Mouse (Mus musculus) right cerebral cortex, adult 18-20 months (tissue): ENCODE measurements around the gene Ncoa6.

Experiments used
- DNase-seq: peaks from one replicate; pipeline ENCODE4 v3.0.0; 2022; ENCODE audit warnings: mixed read lengths

Ncoa6 gene

GRCm38 (mm10) chr2:155436445-155436844 lies 37.2 kb downstream of the Ncoa6 start:
- no peak for DNase-seq

DNA sequence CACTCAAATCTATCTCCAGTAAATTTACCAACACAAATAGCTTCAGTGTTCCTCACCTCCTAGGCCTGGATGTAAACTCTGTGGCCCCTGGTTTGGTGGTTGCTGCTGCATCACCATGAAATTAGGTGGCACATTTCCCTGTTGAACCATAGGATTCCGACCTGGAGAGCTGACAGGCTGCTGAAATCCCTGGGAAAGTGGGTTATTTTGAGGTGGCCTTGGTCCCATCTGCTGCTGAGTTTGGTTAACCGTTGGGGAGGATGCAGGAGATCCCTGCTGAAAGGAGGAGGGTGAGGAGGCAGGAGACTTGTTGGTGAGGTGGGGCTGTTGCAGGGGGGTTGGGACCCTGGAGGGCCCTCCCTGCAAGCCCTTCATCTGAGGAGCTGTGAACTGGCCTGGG lies 52.8 kb downstream of the Ncoa6 start:
- DNase-seq = no peak

DNA sequence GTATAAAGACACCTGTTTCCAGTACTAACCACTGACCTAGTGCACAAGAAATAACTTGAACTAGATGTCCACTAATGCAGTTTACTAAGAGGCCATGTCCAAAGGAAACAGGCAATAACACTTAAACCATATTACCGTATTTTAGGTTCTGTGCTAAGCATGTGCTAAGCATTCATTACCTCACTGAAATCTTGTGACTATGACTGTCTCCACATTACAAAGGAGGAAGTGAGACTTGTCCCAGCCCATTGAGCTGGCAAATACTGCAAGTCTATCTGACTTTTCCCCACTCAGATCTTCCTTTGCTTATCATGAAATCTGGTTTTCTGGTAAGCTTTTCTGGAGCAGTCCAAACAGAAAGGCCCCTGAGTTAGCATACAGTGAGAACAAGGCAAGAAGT lies 69.1 kb downstream of the Ncoa6 start:
- DNase-seq = no peak

GRCm38 (mm10) chr2:155401926-155402325 lies 71.8 kb downstream of the Ncoa6 start:
- no peak for DNase-seq

DNA sequence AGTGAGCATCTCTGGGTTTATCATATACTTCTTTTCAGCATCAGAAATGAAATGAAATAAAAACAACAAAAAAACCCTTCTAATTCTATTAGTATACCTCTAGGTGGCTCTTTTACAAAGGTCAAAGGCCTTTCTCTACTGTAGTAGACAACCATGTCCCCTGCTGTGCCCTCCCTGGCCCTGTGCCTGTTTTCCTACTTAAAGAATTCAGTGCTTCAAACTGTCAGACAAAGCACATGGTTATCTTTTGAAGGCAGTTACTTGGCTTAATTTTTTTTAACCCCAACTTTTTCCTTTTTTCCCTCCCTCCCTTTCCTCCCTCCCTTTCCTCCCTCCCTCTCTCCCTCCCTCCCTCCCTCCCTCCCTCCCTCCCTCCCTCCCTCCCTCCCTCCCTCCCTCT lies 73.4 kb downstream of the Ncoa6 start:
- no peak for DNase-seq

DNA sequence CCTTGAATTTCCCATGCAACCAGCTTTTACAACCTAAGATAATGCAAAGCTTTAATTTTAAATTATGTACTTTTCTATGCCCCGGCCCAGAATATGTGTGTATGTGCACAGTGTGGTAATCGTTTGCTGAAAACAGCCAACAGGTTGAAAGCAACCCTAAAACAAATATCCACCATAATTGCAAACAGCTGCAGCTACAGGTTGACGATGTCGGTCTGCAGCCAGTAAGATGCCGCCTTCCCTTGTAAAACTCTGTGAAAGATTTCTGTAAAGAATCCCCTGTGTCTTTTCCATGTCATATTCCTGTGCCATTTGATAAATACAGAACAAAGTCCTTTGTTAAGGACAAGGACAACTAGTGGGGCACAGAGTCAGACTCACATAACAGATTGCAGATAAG lies 79.1 kb downstream of the Ncoa6 start:
- no peak for DNase-seq

DNA sequence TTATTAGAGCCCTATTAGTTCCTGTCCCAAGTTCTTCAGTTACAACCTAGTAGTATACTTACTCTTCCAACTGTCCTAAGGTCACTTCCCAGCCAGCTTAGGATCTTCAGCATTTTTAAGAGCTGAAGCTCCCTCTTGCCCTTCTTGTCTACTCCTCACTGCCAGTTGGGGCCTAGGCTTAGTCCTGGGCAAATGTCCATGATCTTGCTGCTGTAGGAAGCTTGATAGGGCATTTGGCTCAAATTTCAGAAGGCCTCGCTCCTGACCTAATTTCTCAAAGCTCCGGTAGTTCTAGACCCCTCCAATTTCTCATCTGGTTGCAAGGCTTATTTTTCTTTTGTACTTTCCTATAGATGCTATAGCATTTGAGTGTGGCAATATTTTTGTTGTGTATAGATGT lies 85.1 kb downstream of the Ncoa6 start:
- DNase-seq = no peak

DNA sequence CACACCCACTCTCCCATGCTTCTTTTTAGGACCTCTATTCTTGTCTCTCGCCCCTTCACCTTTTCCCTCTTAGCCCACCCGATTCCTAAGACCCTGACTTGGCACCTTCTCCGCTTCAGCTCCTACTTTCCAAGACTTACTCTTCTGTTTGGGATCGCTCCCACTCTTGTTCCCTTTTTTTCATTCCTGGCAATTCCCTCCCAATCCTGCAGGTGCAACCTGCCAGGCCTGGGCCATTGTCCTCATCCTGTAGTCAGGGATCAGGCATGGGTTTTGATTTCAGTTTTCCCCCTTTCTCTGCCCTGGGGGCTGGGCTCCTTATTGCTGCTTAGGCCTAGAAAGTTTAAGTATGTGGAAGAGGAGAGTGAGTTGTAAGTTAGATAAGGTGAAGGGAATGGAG lies 86.6 kb downstream of the Ncoa6 start:
- no peak for DNase-seq

- peak; percentile 57 for DNase-seq
These were observed 87.2 kb downstream of the Ncoa6 start for GRCm38 (mm10) chr2:155386534-155386899.

DNA sequence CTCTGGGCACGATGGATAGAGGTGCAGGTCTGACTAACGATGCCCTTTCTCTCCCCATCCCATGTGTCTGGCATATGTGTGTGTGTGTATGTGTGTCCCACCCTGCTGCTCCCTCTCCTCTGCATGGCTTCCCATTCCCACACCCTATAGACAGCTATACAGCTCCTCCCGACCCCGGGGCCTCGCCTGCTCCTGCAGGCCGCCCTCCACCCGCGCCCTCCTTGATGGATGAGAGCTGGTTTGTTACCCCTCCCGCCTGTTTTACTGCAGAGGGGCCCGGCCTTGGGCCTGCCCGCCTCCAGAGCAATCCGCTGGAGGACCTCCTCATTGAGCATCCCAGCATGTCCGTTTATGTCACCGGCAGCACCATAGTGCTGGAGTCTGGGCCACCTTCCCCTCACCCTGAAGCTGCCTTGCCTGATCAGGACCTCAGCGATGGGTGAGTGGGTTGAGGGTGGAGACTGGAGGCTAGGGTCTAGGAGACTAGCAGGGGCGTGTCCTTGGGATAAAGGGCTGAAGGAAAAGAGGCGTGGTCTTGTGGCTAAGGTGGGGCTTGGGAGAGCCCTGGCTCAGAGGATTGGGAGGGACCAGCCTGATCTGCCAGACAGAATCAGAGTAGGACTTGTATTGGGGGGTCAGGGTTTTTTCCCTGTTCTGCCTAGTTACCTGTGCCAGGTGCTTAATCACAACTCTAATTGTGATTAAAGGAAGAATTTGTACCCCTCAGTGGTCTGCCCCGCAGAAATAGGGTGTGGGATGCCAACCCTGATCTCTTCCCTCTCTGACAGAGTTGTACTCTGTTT lies 87.8 kb downstream of the Ncoa6 start:
- no peak for DNase-seq

DNA sequence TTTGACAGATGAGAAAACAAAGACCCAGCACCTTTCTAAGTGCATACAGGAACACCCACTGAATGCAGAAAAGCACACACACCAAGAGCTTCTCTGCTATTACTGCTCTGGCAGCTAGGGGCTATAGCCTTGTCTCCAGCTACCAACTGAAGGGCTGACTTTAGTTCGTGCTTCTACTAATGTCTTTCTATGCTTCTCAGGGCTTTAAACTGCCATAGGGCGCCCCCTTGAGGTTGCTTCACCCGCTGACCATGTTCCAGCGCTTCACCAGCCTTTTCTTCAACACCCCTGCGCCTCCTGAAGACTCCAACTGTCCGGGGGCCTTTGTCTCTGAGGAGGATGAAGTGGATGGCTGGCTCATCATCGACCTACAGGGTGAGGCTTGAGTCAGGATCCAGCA lies 88.6 kb downstream of the Ncoa6 start:
- peak; percentile 78 for DNase-seq

DNA sequence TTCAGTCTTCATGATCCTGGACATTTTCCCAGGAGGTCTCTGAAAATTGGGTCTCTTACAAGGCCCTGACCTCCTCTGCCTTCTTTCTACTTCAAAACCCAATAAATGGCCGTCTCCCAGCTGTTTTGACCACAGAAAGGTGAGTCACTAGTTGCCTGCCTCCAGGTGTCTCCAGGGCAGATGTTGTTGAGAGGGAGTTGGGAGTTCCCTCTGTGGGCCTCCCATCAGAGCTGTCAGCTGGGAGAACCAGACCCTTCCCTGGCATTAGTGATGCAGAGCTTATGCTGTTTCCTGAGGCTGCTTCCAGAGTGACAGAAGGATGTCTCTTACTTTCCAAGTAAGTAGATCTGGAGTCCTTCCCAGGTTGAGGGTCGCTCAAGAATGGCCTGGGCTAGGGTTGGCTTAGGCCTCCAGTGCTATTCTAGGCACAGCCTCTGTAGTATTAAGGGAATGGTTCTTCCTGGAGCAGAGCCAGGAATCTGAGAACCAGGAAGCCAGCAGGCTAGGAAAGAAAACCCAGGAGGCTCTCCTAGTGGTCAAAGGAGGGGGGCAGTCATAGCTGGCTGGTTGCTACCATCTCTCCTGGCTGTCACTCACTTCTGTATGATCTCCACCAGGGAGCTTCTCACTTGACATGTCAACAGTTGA lies 90.8 kb downstream of the Ncoa6 start:
- DNase-seq = peak; percentile 35

- DNase-seq = no peak
These were observed 91.4 kb downstream of the Ncoa6 start for GRCm38 (mm10) chr2:155382332-155382700.

GRCm38 (mm10) chr2:155381643-155382331 lies 91.9 kb downstream of the Ncoa6 start:
- DNase-seq = peak; percentile 98

DNA sequence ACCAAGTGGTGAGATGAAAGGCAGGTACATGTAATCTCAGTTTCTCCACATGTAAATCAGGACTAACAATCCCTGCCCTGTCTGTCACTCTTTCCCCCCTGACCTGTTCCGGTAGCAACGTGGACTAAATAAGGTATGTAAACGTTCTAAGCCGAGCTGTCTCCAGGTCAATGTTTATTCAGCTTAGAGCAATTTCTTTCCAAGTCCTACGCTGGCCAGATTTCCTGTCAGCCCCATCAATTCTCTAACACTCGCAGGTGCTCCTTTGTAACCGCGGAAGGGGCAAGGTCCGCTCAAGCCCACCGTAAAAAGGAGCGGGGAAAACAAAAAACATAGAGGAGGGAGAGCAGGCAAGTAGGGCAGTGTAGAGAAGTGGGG lies 92.6 kb downstream of the Ncoa6 start:
- no peak for DNase-seq

DNA sequence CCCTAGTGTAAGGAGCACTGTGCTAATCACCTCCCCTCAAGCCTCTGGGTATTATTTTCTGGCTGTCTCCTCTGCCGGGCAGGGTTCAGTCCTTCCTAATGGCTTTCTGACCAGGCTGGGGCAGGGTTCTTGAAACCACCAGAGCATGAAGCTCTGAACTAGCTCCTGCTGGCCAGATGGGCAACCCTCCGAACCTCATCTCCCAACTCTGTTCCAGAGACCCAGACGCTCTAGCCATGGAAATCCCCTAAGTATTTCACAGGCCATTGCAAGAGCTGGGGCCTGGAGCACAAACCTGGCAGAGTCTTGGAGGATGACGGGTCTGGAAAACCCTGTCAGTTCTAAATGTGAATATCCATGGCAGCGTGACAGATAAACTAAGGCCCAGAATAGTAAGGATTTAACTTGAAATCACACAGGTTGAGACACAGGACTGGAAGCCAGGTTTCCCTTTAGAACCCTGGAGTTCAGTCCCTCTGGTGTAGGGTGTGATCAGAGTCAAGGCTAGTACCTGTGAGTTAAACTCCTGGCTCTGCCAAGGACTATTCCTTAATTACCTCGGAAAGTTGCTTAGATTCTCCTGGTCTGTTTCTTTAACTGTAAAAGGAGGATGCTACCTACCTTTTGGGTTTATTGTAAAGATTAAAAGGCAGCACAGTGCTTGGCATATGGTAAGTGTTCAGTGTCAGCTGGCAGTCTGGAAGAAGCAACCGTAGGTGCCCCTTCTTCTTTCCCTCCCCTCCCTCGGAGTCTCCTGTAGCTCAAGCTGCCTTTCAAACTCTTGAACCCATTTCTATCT lies 93.2 kb downstream of the Ncoa6 start, which contains the start of gene Trp53inp2:
TSS of gene Trp53inp2 (plus strand) at position 799 of the 799 bp plus-strand sequence.
- DNase-seq = no peak

DNA sequence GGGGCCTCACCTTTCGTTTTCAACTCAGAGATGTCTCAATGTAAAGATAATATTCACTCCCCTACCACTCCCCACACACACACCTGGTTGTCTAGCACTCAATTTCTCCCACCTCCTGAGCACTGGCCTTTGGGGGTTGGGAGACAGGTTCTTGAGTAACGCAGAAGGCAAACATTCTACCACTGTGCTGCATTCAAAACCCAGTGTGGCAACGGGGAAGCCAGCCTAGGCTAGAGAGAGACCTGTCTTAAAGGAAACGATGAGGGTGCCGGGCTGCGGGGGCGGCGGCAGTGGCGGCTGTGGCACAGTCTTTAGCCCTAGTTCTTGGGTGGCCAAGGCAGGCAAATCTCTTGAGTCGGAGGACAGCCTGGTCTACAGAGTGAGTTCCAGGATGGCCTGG lies 97.5 kb downstream of the Ncoa6 start:
- no peak for DNase-seq

DNA sequence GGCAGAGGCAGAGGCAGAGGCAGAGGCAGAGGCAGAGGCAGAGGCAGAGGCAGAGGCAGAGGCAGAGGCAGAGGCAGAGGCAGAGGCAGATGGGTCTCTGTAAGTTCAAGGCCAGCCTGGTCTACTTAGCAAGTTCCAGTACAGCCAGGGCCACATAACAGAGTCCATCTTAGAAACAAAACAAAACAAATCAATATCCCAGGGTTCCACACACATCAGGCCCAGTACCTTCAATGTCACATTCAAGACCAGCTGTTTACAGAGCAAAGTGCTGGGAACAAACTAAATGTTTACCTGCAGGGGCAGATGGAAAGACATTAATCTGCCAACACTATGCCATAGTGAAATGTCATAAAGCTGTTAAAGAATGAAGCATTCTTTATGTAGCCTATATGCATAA lies 99.2 kb downstream of the Ncoa6 start:
- no peak for DNase-seq

- no peak for DNase-seq
These were observed 99.8 kb downstream of the Ncoa6 start for GRCm38 (mm10) chr2:155373886-155374285.

- DNase-seq = no peak
These were observed 100.4 kb downstream of the Ncoa6 start for GRCm38 (mm10) chr2:155373302-155373701.

DNA sequence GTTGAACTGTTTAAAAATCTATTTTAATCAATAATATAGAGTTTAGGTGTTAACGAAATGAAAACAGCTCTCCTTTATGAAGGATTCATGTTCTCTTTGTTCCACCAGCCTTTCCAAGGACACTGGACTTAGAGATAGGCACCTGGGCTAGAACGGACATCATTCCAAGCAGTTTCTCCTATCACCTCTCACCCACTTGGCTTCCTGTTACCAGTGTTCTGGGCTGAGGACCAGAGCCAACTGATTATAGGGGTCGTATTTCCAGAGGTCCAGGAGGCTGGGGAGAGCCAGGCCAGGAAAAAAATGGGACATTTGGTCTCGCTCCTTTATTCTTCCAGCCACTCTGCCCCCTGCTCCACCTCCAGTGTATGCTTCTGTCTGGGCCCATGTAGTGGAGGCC lies 101.2 kb downstream of the Ncoa6 start:
- no peak for DNase-seq

- no peak for DNase-seq
These were observed 104.3 kb downstream of the Ncoa6 start for GRCm38 (mm10) chr2:155369333-155369883.
